Mouse (Mus musculus): ENCODE measurements around the gene Mobp. TPM values are rescaled to one million over a fixed set of nuclear protein-coding genes. Genes with fewer than 3 reads are reported as not detected.

Gene Mobp
- polyA plus RNA-seq, 1 experiment from 2014 or later = not detected

GRCm38 (mm10) chr9:120214978-120215495 lies 65.5 kb downstream of the Mobp start:
- Histone ChIP-seq H3K4me1 (replicated peaks) (no peaks in the 10 kb centered on the region), H3K27ac (no peak overlapping the region), H3K9ac (replicated peaks) (no peak overlapping the region), H3K27me3 (no peaks in the 10 kb centered on the region), H3K36me3 (no peaks in the 10 kb centered on the region), H3K9me3 (no peaks in the 10 kb centered on the region), H3K4me3 (replicated peaks) (no peak overlapping the region), H3K4me2 (no peak overlapping the region)
- 84% methylated on average over 11 of the region's 11 CpGs for WGBS
- no peak for ATAC-seq (ENCODE audit: insufficient number of reproducible peaks, insufficient read depth, low FRiP score, low TSS enrichment, low read depth)

GRCm38 (mm10) chr9:120219411-120219810 lies 69.9 kb downstream of the Mobp start:
- Histone ChIP-seq H3K4me1 (replicated peaks) (0 out of 2 replicates have a peak, but pooled peaks cover 2% of the 10 kb centered on the region), H3K27me3 (no peaks in the 10 kb centered on the region; the same call in 1 of the 2 replicates), H3K4me2 (no peak overlapping the region), H3K9me3 (no peaks in the 10 kb centered on the region), H3K4me3 (replicated peaks) (no peak overlapping the region), H3K27ac (no peak overlapping the region), H3K36me3 (no peaks in the 10 kb centered on the region), H3K9ac (replicated peaks) (no peak overlapping the region)
- ATAC-seq (ENCODE audit: insufficient number of reproducible peaks, insufficient read depth, low FRiP score, low TSS enrichment, low read depth) = no peak
- 59% methylated on average over 3 of the region's 3 CpGs for WGBS

Other genes with a start within 250 kb of the Mobp start
- 29.7 and 30.8 TPM in 2 replicates for gene Gorasp1, start 212.1 kb upstream of the Mobp start, polyA plus RNA-seq (2016; fragmentation: Nextera tagmentation; extraction: Ambion mirVana)
- 0.31 and 0.44 TPM in 2 replicates for gene Ttc21a, start 212.1 kb upstream of the Mobp start, polyA plus RNA-seq (2016; fragmentation: Nextera tagmentation; extraction: Ambion mirVana)
- 4.6 and 4.8 TPM in 2 replicates for gene Csrnp1, start 165.0 kb upstream of the Mobp start, polyA plus RNA-seq (2016; fragmentation: Nextera tagmentation; extraction: Ambion mirVana)
- gene Xirp1, start 126.1 kb upstream of the Mobp start, polyA plus RNA-seq (2016; fragmentation: Nextera tagmentation; extraction: Ambion mirVana) = 0.44 and 0.59 TPM in 2 replicates
- gene Cx3cr1, start 79.8 kb upstream of the Mobp start, polyA plus RNA-seq (2016; fragmentation: Nextera tagmentation; extraction: Ambion mirVana) = 5.1 and 5.9 TPM in 2 replicates
- not detected in 2 replicates for gene Ccr8, start 57.6 kb upstream of the Mobp start, polyA plus RNA-seq (2016; fragmentation: Nextera tagmentation; extraction: Ambion mirVana)
- gene Slc25a38, start 39.3 kb upstream of the Mobp start, polyA plus RNA-seq (2016; fragmentation: Nextera tagmentation; extraction: Ambion mirVana) = 34.1 and 37.1 TPM in 2 replicates
- 1,149 and 1,159 TPM in 2 replicates for gene Rpsa, start 22.0 kb upstream of the Mobp start, polyA plus RNA-seq (2016; fragmentation: Nextera tagmentation; extraction: Ambion mirVana)
- 0.38 TPM in 1 of 2 replicates, not detected in the other for gene Myrip, start 151.8 kb downstream of the Mobp start, polyA plus RNA-seq (2016; fragmentation: Nextera tagmentation; extraction: Ambion mirVana)